ENCODE assay signal across 15 mouse cellular contexts in the genomic region with DNA sequence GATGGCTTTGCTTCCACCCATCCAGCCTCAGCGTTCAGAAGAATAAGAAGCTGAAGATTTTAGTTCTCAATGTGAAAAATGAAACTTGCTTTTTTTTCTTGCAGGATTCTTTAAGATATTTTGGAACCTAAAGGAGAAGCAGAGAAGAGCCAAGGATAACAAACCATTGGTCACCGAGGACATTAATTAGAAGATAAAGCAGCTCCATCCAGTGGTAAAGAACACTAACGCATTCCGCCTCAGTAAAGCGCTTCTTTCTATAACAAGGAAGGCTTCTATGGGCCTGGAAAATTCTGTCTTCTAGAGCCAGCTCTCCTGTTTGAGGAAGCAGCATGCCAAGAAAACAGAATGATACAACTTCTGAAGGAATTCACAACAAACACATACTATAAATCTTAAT.
DNase-seq lines count a peak whose midpoint lies in the region; ATAC-seq and TF ChIP-seq lines count a peak whose summit lies in the region.
"Had no signal": no experiment of that assay in that cellular context is flagged by ENCODE, and none has a peak within 500 bp of the region (broad histone marks: within the 10 kb centered on the region; RNA-seq: fewer than 3 reads in every experiment).

No protein-coding gene starts in this region.

- no peak overlapping the region for H3K4me3 ChIP-seq in forebrain, embryonic 14.5 days (ENCODE audit: low read depth, low read length)
- H3K4me3 ChIP-seq in forebrain, embryonic 16.5 days (replicated peaks; ENCODE audit: low read length), result no peak overlapping the region
- no peak overlapping the region for H3K4me3 ChIP-seq in layer of hippocampus, adult 2 months
- H3K4me3 ChIP-seq: liver, embryonic 13.5 days had no signal

- WGBS in forebrain, embryonic 14.5 days, result 66% methylated on average over 5 of the region's 5 CpGs
- 54% methylated on average over 5 of the region's 5 CpGs for WGBS in forebrain, embryonic 16.5 days

- intact Hi-C loops in heart, postnatal 25 days (cut with DNase I), result loop anchor here (5.0 kb wide), 1 partner anchor 376 kb away; no protein-coding TSS in a partner anchor

- no peaks in the 10 kb centered on the region for H3K4me1 ChIP-seq in forebrain, embryonic 14.5 days (ENCODE audit: control insufficient read depth, insufficient read depth, low read length)
- H3K4me1 ChIP-seq in forebrain, embryonic 16.5 days (replicated peaks; ENCODE audit: control insufficient read depth, insufficient read depth, low read length), result no peaks in the 10 kb centered on the region
- H3K4me1 ChIP-seq: liver, embryonic 13.5 days had no signal

- peak; percentile 55 for TF ChIP-seq CTCF in layer of hippocampus, adult 2 months (conservative IDR thresholded peaks at IDR 0.05)

- H3K4me2 ChIP-seq in forebrain, embryonic 14.5 days (ENCODE audit: low read length), result no peak overlapping the region
- no peak overlapping the region for H3K4me2 ChIP-seq in forebrain, embryonic 16.5 days (ENCODE audit: low read length)
- H3K4me2 ChIP-seq: heart, embryonic 11.5 days; liver, embryonic 13.5 days; midbrain, embryonic 11.5 days had no signal

- DNase-seq in forebrain, embryonic 14.5 days (ENCODE audit: low spot score), result peak; percentile 28
- no peak for DNase-seq in layer of hippocampus, adult 2 months (ENCODE audit: low spot score in 2 of 2)
- DNase-seq in layer of hippocampus, adult 8-10 months (ENCODE audit: low spot score in 2 of 2), result no peak
- DNase-seq in 416B (ENCODE audit: low read depth), result peak; percentile 45
- peak; percentile 24 for DNase-seq in brain, adult 2 months (ENCODE audit: low read depth, low spot score)
- no peak for DNase-seq in T-cell, adult 2 months (ENCODE audit: low spot score)
- no peak for DNase-seq in heart, postnatal 25 days (ENCODE audit: low spot score)
- DNase-seq: cerebellum, adult 11 months; gastrocnemius, postnatal 25 days; liver, embryonic 13.5 days; lung, postnatal 36 days had no signal

- H3K9ac ChIP-seq in forebrain, embryonic 14.5 days (ENCODE audit: low read length), result no peak overlapping the region
- H3K9ac ChIP-seq in forebrain, embryonic 16.5 days (replicated peaks; ENCODE audit: low read depth, low read length), result no peak overlapping the region
- H3K9ac ChIP-seq: liver, embryonic 13.5 days had no signal

- H3K9me3 ChIP-seq in forebrain, embryonic 14.5 days (replicated peaks; ENCODE audit: control insufficient read depth, low read length), result no peaks in the 10 kb centered on the region
- H3K9me3 ChIP-seq in forebrain, embryonic 16.5 days (ENCODE audit: control insufficient read depth, low read length), result no peaks in the 10 kb centered on the region
- H3K9me3 ChIP-seq: liver, embryonic 13.5 days had no signal

- no peak for ATAC-seq in forebrain, embryonic 14.5 days
- no peak for ATAC-seq in forebrain, embryonic 16.5 days
- ATAC-seq: inflammation-experienced regulatory T-cells, adult 6 months had no signal

- H3K27me3 ChIP-seq in forebrain, embryonic 14.5 days (replicated peaks; ENCODE audit: control insufficient read depth, insufficient read depth, low read length), result no peaks in the 10 kb centered on the region
- no peaks in the 10 kb centered on the region for H3K27me3 ChIP-seq in forebrain, embryonic 16.5 days (replicated peaks; ENCODE audit: control insufficient read depth, insufficient read depth, low read length)
- H3K27me3 ChIP-seq: liver, embryonic 13.5 days had no signal

- H3K27ac ChIP-seq in forebrain, embryonic 14.5 days (ENCODE audit: low read depth, low read length), result no peak overlapping the region
- no peak overlapping the region for H3K27ac ChIP-seq in forebrain, embryonic 16.5 days (ENCODE audit: low read length)
- H3K27ac ChIP-seq in layer of hippocampus, adult 2 months, result no peak overlapping the region
- H3K27ac ChIP-seq: liver, embryonic 13.5 days had no signal

- no peaks in the 10 kb centered on the region for H3K36me3 ChIP-seq in forebrain, embryonic 14.5 days (ENCODE audit: control insufficient read depth, insufficient read depth, low read length)
- no peaks in the 10 kb centered on the region for H3K36me3 ChIP-seq in forebrain, embryonic 16.5 days (ENCODE audit: control insufficient read depth, insufficient read depth)
- H3K36me3 ChIP-seq: liver, embryonic 13.5 days had no signal

Comparison
In these comparisons a context has a peak if more than half of its experiments do, and no peak if none do; other contexts are left out.
1. DNase-seq: peak in forebrain, embryonic 14.5 days (single experiment), 416B (single experiment) and brain, adult 2 months (single experiment); none in layer of hippocampus, adult 2 months (0 of 2), layer of hippocampus, adult 8-10 months (0 of 2), T-cell, adult 2 months (single experiment) and heart, postnatal 25 days (single experiment).